Mouse (Mus musculus): ENCODE results near the gene Siglecf. TPM values are rescaled to one million over a fixed set of nuclear protein-coding genes. Genes with fewer than 3 reads are reported as not detected.

The Siglecf gene
- total and polyA plus RNA-seq, 3 experiments = 0.14 TPM; not detected in 2

DNA sequence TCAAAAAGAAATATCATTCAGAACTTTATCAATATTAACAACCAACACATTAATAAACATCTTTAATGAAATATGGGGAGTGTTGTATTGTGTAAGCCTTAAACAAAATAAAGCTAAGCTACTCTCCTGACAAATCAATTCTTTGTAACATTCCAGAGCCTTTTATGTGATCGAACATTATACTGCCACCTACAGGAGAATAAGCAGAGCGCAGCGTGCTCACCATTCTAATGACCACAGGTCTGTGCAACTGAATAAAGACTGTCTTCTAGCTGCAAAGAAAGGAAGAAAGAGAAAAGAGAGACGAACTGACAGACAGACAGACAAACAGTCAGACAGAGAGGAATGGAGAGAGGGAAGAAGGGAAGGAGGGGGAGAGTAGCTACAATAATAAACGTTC is 27.1 kb downstream of the Siglecf start:
- TF ChIP-seq POLR2A (IDR thresholded peaks at IDR 0.05; ENCODE audit: insufficient read depth, low read depth, low read length) (no peak), CTCF (IDR thresholded peaks at IDR 0.05) (peak; percentile 88), EP300 (IDR thresholded peaks at IDR 0.05; ENCODE audit: insufficient read depth, low read depth, low read length) (no peak)
- no peaks in the 10 kb centered on the region for H3K27me3 ChIP-seq (ENCODE audit: control insufficient read depth, insufficient read depth, low read length)
- no peak overlapping the region for H3K9ac ChIP-seq (ENCODE audit: low read depth, low read length)
- H3K4me3 ChIP-seq = no peak overlapping the region
- DNase-seq = no peak
- H3K36me3 ChIP-seq (ENCODE audit: control insufficient read depth, insufficient read depth, low read length) = no peaks in the 10 kb centered on the region
- intact Hi-C loops (cut with DNase I) = no loop called here
- WGBS = 12% methylated on average over 5 of the region's 5 CpGs
- no peaks in the 10 kb centered on the region for H3K4me1 ChIP-seq (ENCODE audit: control insufficient read depth, insufficient read depth, low read length)
- no peaks in the 10 kb centered on the region for H3K79me2 ChIP-seq (replicated peaks; ENCODE audit: control insufficient read depth, insufficient read depth, low read length)
- H3K27ac ChIP-seq = no peak overlapping the region

DNA sequence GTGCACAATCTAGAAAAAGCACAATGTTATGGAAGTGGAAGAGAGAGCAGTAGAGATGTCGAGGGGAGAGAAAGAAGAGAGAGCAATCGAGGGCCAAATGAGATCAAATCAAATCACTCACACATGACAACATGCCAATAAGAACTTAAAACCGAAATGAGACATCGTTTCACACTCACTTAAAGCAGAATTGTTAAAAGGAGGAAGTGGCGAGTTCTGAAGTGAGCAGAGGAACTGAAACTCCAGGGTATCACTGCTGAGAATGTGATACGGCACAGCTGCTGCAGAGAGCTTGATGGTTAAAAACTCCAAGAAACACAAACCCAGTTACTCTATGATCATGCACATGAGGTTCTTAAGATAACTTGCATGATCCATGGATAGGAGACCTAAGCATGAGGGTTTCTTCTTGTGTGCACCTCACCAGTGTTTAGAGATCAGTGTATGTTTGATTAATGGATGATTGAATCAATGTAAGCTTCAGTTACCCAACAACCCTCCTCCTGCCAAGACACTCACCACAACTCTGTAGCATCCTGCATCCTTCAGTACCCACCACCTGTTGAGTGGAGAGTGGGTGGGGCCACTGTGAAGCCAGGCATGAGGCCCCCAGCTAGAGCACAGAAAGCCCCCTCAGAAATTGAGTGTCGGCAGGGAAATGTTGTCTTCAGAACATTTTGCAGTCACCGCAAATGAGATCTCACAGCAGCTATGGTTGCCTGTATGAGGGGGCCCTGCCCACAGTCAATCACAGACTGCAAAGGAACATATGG is 41.4 kb downstream of the Siglecf start:
- Histone ChIP-seq H3K27ac (no peak overlapping the region), H3K27me3 (ENCODE audit: control insufficient read depth, insufficient read depth, low read length) (no peaks in the 10 kb centered on the region; the same call in 1 of the 2 replicates), H3K79me2 (replicated peaks; ENCODE audit: control insufficient read depth, insufficient read depth, low read length) (no peaks in the 10 kb centered on the region), H3K36me3 (ENCODE audit: control insufficient read depth, insufficient read depth, low read length) (no peaks in the 10 kb centered on the region), H3K4me1 (ENCODE audit: control insufficient read depth, insufficient read depth, low read length) (no peaks in the 10 kb centered on the region), H3K9ac (ENCODE audit: low read depth, low read length) (no peak overlapping the region), H3K4me3 (no peak overlapping the region)
- no peak for TF ChIP-seq POLR2A (IDR thresholded peaks at IDR 0.05; ENCODE audit: insufficient read depth, low read depth, low read length)
- intact Hi-C loops (cut with DNase I) = no loop called here
- 56% methylated on average over 8 of the region's 8 CpGs for WGBS
- DNase-seq = peak in 1 of 2 experiments; percentile 13

DNA sequence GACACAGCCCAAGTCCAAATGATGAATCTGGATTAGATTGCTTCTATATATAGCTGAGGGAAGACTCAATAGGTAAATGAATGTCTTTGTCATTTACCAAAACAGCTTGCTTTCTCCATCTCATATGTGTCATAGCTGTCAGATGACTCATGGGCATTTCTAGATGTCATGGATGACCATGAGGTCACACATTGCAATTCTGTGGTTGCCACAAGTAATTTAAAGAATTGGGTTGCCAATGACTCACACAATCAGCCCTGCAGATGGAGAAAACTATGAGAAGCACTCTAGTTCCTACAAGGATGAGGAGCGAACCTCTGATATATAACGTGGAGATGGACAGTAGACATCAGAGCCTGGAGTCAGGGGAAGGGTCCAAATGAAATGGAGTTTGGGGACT is 48.4 kb downstream of the Siglecf start:
- Histone ChIP-seq H3K36me3 (ENCODE audit: control insufficient read depth, insufficient read depth, low read length) (no peaks in the 10 kb centered on the region), H3K79me2 (replicated peaks; ENCODE audit: control insufficient read depth, insufficient read depth, low read length) (no peaks in the 10 kb centered on the region), H3K4me3 (no peak overlapping the region), H3K27ac (no peak overlapping the region), H3K9ac (ENCODE audit: low read depth, low read length) (no peak overlapping the region), H3K4me1 (ENCODE audit: control insufficient read depth, insufficient read depth, low read length) (no peaks in the 10 kb centered on the region), H3K27me3 (ENCODE audit: control insufficient read depth, insufficient read depth, low read length) (no peaks in the 10 kb centered on the region)
- intact Hi-C loops (cut with DNase I) = no loop called here
- 70% methylated on average over 2 of the region's 2 CpGs for WGBS
- DNase-seq = no peak
- TF ChIP-seq CTCF (IDR thresholded peaks at IDR 0.05) = no peak
- no peak for TF ChIP-seq EP300 (IDR thresholded peaks at IDR 0.05; ENCODE audit: insufficient read depth, low read depth, low read length)
- TF ChIP-seq POLR2A (IDR thresholded peaks at IDR 0.05; ENCODE audit: insufficient read depth, low read depth, low read length) = no peak

DNA sequence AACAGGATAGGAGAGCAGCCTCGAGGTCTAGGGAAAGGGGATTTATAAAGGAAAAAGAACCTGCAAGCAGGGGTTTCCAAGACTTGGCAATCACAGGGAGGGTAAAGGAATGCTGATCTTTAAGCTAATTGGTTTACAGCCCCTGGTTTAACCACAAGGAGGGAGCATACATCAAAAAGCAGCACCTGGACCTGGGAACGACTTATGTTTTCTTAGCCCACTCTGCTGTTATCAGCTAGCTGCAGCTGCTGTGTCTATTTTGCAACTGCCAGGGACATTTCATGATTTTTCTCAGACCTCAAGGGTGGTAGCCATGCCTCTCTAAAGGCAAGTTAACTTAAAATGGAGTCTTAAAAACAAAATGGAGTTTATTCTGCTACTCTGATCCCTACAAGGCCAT is 51.6 kb downstream of the Siglecf start:
- no peak overlapping the region for H3K9ac ChIP-seq (ENCODE audit: low read depth, low read length)
- no peaks in the 10 kb centered on the region for H3K27me3 ChIP-seq (ENCODE audit: control insufficient read depth, insufficient read depth, low read length)
- no peaks in the 10 kb centered on the region for H3K36me3 ChIP-seq (ENCODE audit: control insufficient read depth, insufficient read depth, low read length)
- DNase-seq = no peak
- H3K27ac ChIP-seq = no peak overlapping the region
- no peaks in the 10 kb centered on the region for H3K4me1 ChIP-seq (ENCODE audit: control insufficient read depth, insufficient read depth, low read length)
- intact Hi-C loops (cut with DNase I) = no loop called here
- H3K79me2 ChIP-seq (replicated peaks; ENCODE audit: control insufficient read depth, insufficient read depth, low read length) = no peaks in the 10 kb centered on the region
- H3K4me3 ChIP-seq = no peak overlapping the region
- TF ChIP-seq POLR2A (IDR thresholded peaks at IDR 0.05; ENCODE audit: insufficient read depth, low read depth, low read length) (no peak), CTCF (IDR thresholded peaks at IDR 0.05) (no peak), EP300 (IDR thresholded peaks at IDR 0.05; ENCODE audit: insufficient read depth, low read depth, low read length) (no peak)
- WGBS = 17% methylated on average over 2 of the region's 2 CpGs

DNA sequence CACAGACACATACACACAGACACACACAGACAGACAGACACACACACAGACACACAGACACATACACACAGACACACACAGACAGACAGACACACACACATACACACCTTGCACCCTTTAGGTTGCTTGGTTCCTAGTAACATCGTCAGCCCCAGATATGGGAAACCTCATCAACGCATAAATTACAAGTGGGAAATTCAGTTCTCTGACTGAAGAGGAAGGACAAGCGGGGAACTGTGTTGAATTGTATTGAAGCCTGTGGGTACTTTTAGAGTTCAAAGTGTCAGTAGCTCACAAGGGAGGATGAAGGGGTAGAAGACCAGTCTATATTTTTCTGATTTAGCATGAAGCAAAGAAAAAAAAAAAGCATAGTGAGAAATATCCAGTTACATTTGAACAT is 56.4 kb downstream of the Siglecf start:
- no peaks in the 10 kb centered on the region for H3K4me1 ChIP-seq (ENCODE audit: control insufficient read depth, insufficient read depth, low read length)
- H3K36me3 ChIP-seq (ENCODE audit: control insufficient read depth, insufficient read depth, low read length) = no peaks in the 10 kb centered on the region
- no peak for TF ChIP-seq EP300 (IDR thresholded peaks at IDR 0.05; ENCODE audit: insufficient read depth, low read depth, low read length)
- TF ChIP-seq CTCF (IDR thresholded peaks at IDR 0.05) = no peak
- TF ChIP-seq POLR2A (IDR thresholded peaks at IDR 0.05; ENCODE audit: insufficient read depth, low read depth, low read length) = no peak
- intact Hi-C loops (cut with DNase I) = no loop called here
- DNase-seq = no peak
- no peaks in the 10 kb centered on the region for H3K79me2 ChIP-seq (replicated peaks; ENCODE audit: control insufficient read depth, insufficient read depth, low read length)
- no peak overlapping the region for H3K27ac ChIP-seq
- WGBS = 79% methylated on average over 3 of the region's 3 CpGs
- no peak overlapping the region for H3K4me3 ChIP-seq
- no peaks in the 10 kb centered on the region for H3K27me3 ChIP-seq (ENCODE audit: control insufficient read depth, insufficient read depth, low read length)
- H3K9ac ChIP-seq (ENCODE audit: low read depth, low read length) = no peak overlapping the region

DNA sequence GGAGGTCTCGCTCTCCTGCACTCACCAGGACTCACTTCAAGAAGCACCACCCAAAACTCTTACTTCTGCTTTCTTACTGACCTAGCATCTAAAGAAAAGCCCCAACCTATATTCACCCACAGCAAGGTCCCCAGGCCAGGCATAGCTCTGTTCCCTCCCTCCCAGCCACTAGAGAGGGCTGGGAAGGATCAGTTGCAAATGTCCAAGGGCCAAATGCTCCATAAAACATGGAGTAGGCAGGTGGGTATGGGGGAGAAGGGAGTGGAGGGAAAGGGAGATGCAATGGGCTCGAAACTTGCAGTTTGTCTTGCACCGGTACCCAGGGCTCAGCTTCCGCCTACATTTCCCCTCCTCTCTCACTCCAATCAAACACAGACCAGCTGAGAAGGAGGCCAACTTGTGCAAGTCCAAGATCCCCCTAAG is 57.0 kb downstream of the Siglecf start, which contains the start of gene Siglecg:
TSS of gene Siglecg (plus strand) at position 74 of the 423 bp plus-strand sequence.
- H3K27me3 ChIP-seq (ENCODE audit: control insufficient read depth, insufficient read depth, low read length) = no peaks in the 10 kb centered on the region
- no peak within 1 kb of the TSS for H3K4me3 ChIP-seq
- no peaks in the 10 kb centered on the region for H3K79me2 ChIP-seq (replicated peaks; ENCODE audit: control insufficient read depth, insufficient read depth, low read length)
- DNase-seq = peak in 1 of 2 experiments; percentile 7
- H3K36me3 ChIP-seq (ENCODE audit: control insufficient read depth, insufficient read depth, low read length) = no peaks in the 10 kb centered on the region
- intact Hi-C loops (cut with DNase I) = no loop called here
- no peaks in the 10 kb centered on the region for H3K4me1 ChIP-seq (ENCODE audit: control insufficient read depth, insufficient read depth, low read length)
- TF ChIP-seq CTCF (IDR thresholded peaks at IDR 0.05) (no peak), POLR2A (IDR thresholded peaks at IDR 0.05; ENCODE audit: insufficient read depth, low read depth, low read length) (no peak), EP300 (IDR thresholded peaks at IDR 0.05; ENCODE audit: insufficient read depth, low read depth, low read length) (no peak)
- WGBS = 57% methylated on average over 4 of the region's 4 CpGs
- no peak within 1 kb of the TSS for H3K27ac ChIP-seq
- H3K9ac ChIP-seq (ENCODE audit: low read depth, low read length) = no peak within 1 kb of the TSS
